Mouse (Mus musculus): ENCODE results near the gene Btbd35f12.
"Not testable (repeated sequence)": the region's sequence is repeated elsewhere in the genome, so short reads cannot be mapped to it uniquely, and the experiment has no call there.

The Btbd35f12 gene

DNA sequence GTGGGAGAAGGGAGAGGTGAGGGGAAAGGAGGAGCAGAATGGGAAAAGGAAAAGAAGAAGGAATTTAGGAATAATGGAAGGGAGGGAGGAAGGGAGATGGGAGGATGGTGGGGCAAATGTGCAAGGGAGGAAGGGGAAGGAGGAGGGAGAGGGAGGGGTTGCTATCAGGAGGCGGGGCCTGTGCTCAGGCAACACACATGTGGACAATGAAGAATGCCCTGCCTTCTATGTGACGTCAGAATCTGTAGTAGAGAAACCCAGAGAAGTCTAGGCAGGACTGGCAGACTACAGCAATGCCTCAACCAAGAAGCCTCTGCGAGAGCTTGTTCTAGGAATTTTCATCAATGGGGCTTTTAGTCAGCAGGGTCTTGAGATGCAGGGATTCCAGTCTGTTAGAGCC is at the start of gene Btbd35f12:
Gene Btbd35f12 (plus strand): TSS at position 301 of the 400 bp plus-strand sequence.
- not testable (repeated sequence) for DNase-seq

DNA sequence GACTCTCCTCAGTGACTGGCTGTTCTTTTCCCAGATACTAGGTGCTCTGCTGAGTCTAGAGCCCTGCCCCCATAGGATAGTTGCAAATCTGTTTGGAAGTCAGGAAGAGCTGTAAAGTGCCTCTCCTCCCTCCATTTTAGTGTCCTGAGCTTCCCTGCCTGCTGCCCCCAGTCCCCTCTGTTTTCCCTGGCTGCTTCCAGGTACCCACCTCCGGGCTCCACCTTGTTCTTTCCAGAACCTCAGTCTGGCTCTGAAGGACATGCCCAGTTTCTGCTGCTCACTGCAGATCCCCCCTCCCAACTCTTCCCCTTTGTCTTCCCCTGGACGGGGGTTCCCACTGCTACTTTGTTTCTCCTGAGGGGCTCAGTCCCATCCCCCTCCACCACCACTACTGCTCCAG is 40.1 kb downstream of the Btbd35f12 start:
- not testable (repeated sequence) for DNase-seq

Measured in cerebellum, adult 18-20 months (tissue).